Mouse (Mus musculus): Measurements from ENCODE around the gene Chn1. TPM values are rescaled to one million over a fixed set of nuclear protein-coding genes. Genes with fewer than 3 reads are reported as not detected.

The Chn1 gene
- total RNA-seq, 2 experiments from 2014 or later, result 3.5 to 5.7 TPM

DNA sequence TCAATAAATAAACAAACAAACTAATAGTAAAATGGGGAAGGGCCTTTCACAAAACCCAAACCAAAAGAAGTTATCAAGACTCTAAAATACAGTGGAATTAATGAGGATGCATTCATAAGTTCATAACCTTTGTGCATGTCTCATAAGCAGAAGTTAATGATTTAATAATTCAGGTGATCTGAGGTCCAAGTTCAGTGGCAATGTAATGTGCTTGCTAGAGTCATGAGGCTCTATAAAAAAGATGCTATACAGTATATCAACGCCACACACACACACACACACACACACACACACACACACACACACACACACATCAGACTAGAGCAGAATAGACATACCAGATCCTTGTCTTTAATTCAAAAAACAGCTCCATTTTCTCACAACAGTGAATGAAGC lies 28.8 kb downstream of the Chn1 start:
- DNase-seq, result no peak

DNA sequence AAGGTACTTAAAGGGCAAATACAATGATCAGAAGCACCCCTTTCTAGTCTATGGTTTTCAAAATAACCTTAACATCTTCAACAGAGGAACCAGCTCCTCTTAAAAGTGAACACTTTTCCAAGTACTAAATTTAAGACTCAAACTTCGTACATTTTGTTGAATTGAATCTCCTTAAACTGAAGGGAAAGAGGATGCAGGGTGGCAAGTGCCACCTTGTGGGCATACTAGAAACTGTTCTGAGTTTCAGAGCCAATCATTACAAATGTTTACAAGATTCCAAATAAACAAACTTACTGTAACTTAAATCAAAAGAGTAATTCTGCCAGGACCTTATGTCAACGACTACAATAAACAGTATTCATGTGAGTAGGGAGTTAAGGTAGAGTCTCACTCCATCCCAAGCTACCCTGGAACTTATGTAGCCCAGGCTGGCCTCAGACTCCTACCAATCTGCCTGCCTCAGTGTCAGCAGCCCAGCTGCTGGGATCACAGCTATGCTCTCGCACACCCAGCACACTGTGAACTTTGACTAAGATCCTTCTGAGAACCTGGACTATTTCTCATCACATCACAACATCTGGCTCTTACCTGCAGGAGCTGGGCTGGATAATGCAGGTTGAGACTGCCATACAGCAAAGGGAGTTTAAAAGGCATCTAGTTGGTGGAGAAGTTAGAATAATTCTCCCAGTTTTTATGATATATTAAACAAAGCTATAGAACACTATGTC lies 29.3 kb downstream of the Chn1 start:
- no peak for DNase-seq

DNA sequence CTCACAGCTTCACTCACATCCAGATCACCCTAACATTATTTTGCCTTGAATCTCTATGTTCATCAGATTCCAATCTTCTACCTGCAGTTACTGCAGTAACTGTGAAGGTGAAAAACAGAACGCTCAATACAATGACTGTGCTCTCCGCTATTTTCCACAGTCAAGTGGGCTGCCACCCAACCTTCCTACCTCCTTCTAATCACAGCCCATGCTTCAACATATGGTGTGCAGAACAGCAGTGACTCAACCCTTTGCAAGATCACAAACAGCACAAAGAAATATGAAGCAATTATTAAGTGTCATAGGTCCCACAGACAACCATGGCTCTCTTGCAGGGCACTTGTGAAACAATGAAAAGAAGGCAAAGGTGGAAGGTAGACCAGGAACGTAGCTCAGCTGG lies 33.9 kb downstream of the Chn1 start:
- DNase-seq, result no peak

DNA sequence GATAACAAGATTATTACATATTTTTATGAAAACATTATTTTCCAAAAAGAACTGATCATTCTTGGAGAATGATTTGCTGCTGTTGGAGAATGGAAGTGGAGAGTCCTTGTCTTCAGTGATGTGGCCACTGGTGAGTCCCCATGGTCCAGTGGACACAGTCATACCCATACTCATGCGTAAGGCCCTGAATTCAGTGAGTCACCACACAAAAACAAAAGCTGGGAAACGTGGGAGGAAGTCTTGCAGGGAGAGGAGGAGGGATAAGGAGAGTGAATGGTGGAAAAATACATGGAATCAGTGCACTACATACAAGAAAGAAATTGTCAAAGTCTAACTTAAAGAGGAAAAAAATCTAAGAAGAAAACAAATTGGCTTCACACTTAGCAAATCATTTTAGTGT lies 47.3 kb downstream of the Chn1 start:
- DNase-seq, result no peak

DNA sequence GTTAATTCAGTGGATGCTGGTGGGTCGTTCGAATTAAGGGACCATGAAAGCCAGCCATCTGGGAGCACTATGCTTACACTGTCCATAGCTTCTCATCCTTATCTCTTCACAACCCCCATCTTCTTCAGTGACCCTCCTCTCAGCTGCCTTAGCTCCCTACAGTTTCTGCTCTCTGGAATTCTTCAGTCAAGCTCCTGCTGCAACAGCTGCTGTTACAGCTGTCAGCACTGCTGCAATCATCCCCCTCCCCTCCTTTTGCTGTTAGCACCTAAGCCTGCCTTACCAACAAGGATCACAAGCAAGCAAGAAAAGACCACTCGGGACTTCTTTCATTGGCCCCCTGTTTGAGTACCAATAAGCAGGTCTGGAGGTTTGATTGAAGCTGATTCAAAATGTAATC lies 50.2 kb downstream of the Chn1 start:
- no peak for DNase-seq

DNA sequence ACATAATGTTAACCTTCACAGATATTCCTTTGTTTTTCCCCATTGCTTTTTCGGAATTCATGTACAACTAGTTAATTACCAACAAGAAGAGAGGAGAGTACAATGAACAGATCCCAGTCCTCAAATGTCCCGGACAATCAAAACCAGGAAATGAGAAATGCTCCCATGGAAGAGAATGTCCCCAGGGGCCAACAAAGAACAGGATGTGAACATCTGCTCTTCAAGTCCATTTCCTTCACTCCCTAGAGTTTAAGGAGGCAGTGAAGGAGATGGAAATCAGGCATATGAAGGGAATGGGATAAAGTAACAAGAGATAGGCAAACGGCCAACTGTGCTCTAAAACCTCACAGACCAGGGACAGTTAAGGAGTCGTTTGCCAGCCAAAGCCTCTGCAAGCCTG lies 53.3 kb downstream of the Chn1 start:
- DNase-seq, result peak; percentile 27

DNA sequence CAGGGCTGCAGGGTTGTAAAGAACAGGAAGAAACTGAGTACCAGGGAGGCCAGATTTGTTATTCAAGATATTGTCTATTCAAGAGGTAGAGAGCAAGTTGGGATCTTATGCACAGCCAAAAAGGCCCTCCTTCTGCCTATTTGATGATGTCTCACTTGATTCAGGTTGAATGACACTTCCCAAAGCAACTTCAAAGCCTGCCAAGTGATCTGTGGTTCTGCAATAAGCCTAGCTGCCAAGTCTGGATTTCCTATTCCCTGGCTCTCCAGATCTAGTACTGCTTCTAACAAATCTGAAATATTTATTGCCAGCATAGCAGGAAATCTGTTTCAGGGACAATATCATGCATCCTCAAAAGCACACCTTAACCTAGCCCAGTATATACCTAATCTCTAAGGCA lies 62.7 kb downstream of the Chn1 start:
- DNase-seq, result no peak

DNA sequence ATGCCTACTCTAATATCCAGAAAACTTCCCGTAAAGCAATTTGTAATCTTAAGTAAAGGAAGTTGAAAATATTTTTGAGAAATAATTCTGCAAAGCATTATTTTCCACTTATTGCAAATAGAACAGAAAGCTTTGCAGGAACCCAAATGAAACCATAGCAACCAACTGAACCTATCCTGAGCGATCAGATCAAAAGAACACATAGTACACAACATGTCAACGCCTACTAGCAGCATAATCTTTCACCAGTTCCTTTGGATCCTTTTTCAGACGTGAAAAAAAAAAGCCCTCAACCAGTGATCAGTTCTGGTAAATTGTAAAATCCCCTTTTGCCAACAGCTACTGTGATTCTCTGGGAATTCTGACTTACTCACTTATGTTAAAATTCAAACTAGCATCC lies 82.1 kb downstream of the Chn1 start:
- DNase-seq, result no peak

DNA sequence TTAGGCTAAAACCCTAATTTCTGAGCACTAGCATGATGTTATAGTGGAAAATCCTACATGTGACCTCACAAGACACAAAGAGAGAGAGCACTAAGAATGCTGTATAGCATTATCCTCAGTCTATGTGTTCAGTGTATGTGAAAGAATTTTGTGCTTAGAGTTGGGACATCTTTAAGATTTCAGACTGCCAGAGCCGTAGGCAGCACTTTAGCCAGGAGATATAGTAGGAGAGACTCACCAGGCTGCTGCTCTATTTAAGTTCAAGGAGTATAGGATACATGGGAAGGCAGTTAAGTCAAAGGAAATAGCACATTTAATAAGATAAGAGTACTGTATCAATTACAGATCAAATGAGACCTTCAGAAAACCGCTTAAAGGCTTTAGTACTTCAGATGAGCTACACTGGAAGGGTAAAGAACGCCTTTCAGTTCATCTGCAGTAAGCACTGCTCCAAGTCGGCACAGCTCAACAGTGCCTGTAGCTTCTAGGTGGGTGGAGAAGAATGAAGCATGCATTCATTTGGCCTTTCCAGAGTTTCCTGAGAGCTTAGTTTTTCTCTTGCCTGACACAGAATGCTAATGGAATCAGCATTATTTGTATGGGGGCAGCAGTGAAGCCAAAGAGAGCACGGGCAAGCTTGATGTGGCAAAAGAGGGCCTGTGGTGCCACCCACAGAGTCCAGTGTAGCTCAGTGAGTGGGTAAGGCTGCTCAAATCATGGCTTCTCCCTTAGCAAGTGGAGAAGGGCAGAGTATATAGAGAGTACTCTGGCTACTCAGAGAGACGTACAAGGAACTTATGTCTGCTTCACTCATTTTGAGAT lies 84.2 kb downstream of the Chn1 start:
- DNase-seq, result no peak

DNA sequence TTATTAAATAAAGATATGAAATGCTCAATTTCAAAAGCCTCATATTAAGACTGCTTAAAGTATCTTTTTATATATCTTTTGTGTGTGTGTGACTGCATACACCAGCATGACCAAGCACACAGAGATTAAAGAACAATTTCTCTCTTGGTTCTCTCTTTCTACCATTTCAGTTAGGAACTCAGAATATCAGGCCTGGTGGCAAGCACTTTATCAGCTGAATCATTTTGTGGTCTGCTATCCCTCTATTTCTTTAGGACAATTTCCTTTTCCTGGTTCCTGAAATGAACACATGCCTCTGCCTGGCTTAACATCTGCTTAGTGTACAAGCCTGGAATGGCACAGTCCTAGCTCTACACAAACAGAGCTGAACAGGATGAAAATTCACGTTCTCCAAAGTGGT lies 92.6 kb downstream of the Chn1 start:
- no peak for DNase-seq

DNA sequence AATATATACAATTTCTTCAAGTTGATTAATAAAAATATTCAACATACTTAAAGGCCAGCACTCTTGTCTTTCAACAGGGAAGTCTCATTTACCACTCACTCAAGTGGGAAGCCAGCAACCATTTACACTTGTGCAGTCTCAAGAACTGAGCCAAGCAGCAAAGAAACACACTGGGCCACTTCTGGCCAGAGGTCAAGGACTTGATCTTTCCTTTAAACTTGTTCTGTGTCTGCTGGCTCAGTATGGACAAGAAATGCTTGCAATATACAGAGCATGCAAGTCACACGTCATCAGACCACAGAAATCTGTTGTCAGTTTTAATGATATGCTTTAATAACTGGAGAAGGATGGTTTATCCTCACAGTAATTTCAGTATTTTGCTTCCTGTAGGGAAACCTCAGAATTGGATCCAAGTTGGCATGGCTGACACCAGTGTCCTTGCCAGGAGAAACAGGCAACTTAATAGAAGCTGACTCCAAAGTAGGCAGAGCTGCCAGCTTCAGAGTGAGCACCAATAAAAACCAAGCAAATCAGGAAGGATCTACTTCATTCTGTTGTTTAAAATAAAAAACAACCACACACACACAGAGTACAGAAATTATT lies 94.6 kb downstream of the Chn1 start:
- peak; percentile 13 for DNase-seq

DNA sequence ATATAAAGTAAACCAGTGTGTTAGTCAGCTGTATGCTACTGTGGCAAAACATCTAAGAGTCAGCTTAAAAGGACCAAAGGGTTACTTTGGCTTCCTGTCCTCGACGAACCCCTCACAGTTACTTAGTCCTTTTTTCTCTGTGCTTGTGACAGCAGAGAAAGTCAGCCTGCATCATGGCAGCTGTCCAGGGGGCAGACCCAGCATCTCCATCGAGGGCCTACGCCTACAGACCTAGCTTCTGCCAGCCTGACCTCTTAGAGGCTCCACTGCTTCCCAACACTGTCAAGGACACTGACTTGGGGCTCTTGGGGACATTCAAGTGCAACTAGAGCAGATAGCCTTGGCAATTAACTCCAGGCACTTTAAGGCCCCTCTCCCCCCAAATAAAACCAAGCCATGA lies 106.5 kb downstream of the Chn1 start:
- no peak for DNase-seq

DNA sequence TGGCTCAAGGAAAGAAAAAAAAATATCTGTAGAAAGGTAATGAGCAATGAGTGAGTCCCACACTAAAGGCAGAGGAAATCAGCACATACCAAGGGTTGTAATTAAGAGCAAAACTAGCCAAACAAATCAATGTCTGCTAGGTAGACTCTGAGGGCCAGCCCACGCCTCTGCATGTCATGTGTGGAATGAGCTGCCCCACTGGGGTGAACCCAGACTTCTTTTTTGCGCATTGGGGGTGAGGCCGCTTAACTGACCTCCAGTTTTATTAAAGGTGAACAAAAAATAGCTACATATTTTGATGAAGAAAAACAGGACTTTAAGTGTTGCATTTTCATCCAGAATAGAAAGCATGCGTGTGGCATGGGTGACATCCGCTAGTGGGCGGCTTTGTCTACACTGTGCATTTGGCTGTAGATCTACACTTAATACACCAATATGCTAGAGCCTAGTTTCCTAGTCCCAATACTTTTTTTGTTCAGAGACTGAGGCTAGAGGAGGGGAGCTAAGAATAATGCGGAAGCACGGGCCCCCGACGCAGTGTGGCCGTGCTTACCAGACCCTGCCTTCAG lies 114.5 kb downstream of the Chn1 start:
- no peak for DNase-seq

DNA sequence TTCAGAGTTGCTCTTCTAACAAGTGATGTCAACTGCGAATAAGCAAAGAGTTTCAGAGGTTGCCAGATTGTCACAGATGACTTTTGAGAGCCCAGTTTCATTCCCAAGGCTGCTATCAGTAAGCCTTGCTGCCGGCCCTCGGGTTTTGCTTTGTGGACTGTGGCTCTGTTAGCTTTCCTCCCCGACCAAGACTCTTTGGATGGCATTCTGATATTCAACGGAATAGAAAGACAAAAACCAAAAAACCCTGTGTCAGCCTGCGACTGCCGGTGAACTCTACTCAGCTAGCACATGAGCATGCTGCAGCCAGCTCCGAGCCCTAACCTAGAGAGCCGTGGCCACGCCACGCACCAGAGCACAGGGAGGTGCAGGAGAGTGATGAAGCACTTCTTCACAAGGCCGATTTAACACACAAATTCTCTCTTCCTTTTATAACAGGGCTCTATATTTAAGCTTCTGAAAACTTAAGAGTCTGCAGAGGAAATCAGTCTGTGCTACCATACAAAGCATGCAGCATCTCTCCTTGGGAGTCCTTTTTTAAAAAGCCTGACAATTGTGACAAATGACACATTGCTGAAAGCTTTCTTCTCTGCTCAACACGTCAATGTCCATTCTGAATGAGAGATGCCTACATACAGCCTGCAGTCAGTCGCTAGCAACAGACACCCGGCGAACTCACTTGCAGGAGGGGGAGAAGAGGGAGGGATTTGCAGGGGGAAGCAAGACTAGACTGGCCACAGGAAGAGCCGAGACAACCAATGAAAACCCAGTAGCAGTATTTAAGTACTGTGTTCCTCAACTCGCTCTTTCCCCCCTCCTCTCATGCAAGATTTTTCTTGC lies 115.2 kb downstream of the Chn1 start:
- DNase-seq, result peak; percentile 10

DNA sequence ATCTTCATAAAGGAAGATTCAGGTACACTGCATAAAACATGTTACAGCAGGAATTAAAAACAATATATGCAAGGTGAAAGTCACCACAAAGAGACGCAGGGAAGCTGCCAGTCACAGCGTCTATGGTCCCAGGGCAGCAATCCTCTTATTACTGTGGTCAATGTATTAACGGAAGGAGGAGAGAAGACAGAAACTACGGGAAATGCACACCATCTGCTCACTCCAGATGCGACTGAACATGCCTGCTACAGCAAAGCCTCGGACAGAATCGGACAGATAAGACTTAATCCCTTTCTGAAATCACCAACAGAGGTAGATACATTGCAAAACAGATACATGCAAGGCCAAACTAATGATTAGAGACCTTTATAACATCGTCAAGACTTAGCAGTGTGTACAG lies 116.1 kb downstream of the Chn1 start:
- no peak for DNase-seq

DNA sequence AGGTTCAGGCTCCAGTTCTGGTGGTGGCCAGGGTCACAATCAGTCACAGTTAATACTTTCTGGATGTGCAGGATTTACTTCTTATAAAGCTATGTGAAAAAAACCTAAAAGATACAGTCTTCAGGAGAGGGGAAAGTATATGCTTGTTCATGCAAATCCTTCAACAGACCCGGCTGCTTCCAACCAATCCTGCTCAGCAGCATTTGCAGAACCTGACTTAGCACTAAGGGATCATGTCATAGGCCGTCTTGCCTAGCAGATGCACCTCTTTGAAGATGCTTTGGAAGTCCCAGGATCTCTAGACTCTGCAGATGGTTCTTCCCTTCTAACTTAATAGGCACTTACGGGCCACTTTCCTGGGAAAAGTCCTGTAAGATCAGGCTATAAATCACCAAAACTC lies 117.2 kb downstream of the Chn1 start:
- DNase-seq, result no peak

DNA sequence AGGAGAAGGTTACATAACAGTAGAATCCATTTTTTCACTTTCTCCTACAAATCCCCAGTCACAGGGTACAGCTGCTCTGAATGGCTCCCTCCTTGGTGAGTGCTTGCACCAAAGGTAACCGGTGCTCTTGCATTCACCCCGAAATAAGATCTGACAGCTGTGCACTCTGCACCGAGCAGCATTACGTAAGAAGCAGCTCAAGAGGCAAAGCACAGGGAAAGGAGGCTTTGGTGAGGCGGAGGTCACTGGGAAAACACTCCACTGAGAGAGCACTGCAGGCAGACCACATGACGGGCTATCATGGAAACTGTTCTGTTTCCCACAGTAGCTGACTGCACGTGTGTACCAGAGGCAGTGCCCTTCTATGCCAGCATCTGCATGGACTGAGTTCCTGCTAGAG lies 118.0 kb downstream of the Chn1 start:
- peak; percentile 14 for DNase-seq

DNA sequence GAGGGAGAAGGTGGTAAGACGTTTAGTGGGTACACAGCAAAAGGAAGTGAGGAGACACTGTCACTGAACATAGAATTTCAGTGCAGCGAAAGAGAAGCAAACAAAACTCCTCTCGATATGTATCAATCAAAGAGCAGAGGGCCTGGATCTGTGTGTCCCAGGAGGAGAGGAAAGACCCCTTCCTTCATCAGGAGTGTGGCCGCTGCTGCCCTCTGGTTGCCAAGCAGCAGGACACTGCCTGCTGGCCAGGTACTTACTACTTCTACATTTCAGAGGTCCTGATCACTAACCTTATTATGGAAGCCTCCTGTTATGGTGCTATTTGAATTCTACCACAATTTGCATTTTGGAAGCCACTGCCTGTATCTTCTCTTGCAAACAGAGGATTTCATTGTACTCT lies 119.5 kb downstream of the Chn1 start:
- no peak for DNase-seq

DNA sequence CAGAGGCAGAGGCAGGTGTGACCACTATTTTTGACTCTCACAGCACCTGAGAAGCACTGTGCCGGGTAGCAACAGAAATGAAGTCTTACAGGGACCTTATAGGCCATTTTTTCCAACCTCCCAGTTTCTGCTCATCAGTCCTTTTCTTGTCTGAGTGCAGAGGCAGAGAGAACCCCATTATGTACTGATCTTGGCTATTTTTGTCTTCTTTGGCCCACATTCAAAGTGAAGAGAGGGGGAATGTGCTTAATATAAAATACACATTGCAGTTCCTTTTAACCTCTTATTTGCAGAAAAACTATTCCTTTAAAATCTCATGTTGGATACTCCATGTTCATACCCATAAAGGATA lies 120.3 kb downstream of the Chn1 start:
- DNase-seq, result no peak

DNA sequence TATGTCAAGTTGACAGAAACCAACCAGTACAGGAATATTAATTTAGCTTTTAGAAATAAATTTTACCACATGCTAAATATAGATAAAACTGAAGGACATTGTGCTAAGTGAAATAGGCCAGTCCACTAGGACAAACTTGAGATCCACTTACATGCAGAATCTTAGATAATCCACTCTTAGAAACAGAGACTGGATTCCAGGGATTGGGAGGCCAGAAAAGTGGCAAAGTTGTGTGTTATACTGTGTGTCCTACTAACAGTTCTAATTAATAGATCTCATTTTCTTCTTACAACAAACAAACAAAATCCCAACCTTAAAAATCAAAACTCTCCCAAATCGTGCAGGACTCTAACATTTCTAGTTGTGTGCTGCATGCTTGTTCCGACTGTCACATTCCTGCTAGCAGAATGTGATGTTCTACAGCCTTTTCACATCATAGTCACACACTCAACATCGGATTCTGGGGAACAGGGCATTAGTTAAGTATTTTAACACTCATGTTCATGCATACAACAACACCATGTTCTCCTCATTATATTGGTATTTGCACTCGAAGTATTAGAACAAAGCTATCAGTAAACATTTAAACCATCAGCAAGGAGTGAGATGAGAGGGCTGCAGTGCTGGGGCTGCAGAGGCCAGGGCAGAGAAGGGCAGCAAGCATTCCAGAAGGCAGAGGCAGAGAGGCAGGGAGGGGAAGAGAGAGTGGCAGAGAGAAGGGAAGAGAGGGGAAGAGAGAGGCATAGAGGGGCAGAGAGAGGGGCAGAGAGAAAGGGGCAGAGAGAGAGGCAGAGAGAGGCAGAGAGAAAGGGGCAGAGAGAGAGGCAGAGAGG lies 120.9 kb downstream of the Chn1 start:
- DNase-seq, result no peak

DNA sequence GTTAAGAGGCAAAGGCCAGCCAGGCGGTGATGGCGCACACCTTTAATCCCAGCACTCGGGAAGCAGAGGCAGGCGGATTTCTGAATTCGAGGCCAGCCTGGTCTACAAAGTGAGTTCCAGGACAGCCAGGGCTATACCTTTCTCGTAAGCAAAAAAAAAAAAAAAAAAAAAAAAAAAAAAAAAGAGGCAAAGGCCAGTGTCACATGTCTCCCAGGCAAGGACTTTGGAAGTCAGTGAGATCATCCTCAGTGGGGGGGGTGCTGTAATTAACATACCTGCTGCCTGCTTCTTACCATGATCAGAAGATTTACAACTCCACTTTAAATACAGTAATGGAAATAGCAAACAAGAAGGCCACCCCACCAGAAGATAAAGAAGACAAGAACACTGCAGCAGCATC lies 137.5 kb downstream of the Chn1 start:
- no peak for DNase-seq

Data from gastrocnemius, postnatal 25 days (tissue).